Mouse (Mus musculus) brain, adult 2 months (tissue): ENCODE results near the gene Fam187b.

Experiments used
- DNase-seq: peaks from one replicate; pipeline ENCODE4 v3.0.0; 2011; ENCODE audit warnings: low read depth, low spot score

The Fam187b gene

GRCm38 (mm10) chr7:31008889-31009288 is 35.3 kb downstream of the Fam187b start:
- DNase-seq: no peak

DNA sequence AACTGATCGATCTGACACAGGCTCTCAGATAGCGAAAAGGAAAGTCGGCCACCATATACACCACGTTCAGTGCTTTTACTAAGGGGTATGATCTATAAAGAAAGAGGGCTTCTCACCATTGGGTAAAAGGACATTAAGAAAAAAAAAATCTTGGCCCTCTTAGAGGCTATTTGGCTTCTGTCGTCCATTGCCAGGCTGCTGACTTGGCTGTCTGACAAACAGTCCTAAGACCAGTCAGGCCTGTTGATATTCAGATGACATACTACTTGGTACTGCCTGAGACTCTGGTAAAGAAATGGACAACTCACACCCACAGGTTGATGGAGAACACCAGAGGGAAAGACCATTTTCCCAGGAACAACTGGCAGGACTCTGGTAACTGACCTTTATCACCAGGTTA is 39.4 kb downstream of the Fam187b start:
- DNase-seq: no peak

- DNase-seq: peak; percentile 93
Observed at GRCm38 (mm10) chr7:31017104-31017901, 43.7 kb downstream of the Fam187b start.

- DNase-seq: no peak
Observed at GRCm38 (mm10) chr7:31028609-31029008, 55.0 kb downstream of the Fam187b start.

DNA sequence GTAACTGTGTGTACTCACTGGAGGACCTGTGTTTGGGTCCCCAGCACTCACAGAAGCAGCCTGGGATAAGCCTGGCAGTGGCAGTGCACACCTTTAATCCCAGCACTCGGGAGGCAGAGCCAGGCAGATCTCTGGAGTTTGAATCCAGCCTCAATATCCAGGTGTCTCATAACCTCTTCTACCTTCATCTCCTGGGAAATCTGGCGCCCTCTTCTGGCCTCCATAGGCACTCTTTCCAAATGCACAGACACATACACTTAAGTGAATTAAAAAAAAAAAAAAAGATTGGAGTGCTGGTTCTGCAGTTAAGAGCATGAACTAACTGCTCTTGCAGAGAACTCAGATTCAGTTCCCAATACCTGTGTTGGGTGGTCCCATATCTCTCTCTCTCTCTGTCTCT is 57.1 kb downstream of the Fam187b start:
- no peak for DNase-seq

GRCm38 (mm10) chr7:31031731-31032130 is 58.1 kb downstream of the Fam187b start:
- DNase-seq: no peak

GRCm38 (mm10) chr7:31033409-31034165 is 60.0 kb downstream of the Fam187b start:
- no peak for DNase-seq

DNA sequence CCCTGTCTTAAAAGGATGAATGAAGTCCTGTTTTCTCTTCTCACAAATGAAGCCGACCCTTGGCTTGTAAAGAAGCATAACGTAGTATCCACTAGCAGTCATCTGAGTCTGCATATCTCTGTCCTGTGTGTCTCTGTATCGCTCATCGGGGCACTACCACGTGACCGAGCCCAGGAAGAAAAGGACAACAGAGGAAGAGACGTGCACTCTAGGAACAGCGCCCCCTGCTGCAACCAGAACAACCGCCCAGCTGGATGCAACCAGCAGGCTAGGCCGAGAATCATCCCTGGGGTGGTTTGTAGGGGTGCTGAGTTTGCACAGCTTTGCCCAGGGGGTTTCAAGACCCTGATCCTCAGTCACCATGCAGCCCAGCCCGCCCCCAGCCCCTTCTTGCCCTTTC is 61.2 kb downstream of the Fam187b start:
- DNase-seq: peak; percentile 31

DNA sequence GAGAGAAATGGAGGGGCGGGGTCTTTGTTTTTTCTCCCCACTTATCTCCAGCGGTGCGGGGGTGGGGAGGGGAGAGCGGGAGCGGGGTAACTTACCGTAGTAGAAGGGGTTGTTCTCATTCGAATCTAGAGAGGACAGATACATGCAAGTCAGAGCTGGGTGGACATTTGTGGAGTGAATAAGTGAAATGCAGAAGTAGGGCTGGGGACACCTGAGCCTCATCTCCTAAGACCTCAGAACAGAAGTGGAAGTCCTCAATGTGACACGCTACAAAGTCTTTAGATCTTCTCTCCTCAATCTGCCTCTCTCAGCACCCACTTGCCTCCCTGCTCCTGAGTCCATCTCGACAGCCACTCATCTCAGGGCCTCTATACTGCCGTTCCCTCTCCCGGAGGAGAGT is 61.7 kb downstream of the Fam187b start:
- DNase-seq: no peak

DNA sequence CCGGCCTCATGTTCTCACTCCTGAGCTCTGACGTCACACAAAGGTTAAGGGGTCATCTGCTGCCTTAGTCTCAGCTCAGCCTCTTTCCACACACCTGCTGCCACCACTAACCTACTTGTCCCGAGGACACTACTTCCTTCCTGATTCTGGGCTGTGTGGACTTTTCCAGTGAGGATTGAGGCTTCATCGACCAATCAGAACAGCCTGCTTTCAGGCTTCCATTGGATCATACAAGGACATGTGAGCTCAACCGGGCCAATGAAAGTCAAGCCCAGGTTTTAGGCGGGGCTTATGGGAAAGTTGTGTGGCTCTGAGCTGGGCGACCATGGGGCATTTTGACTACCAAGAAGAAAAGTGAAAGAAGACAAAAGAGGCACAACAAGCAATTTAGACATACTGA is 63.3 kb downstream of the Fam187b start:
- DNase-seq: no peak

GRCm38 (mm10) chr7:31037675-31038074 is 64.1 kb downstream of the Fam187b start:
- DNase-seq: no peak

DNA sequence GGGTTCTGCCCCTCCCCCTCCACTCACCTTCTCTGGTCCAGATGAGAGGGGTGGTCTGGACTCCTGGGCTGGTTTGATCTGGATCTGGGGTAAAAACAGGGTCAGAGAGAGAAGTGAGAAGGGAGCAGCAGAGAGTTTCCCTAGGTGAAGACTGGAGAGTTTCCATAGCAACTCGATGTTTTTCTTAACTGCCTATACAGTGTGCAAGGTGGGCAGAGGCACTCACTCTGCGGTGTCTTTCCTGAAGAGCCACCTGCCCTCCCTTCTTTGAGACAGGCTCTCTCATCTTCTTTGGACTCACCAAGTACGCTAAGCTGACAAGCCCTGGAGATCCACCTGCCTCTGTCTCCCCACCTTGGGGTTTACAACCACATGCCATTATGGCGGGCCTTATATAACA is 65.4 kb downstream of the Fam187b start:
- no peak for DNase-seq
